Mouse (Mus musculus) c-Kit-positive CD71-positive TER-119-negative erythroid progenitor cells, embryonic 14.5 days (primary cell): Measurements from ENCODE around the gene Sdf4.
A peak's percentile ranks its signal among the peaks of the same experiment; 100 is the strongest.

ENCODE experiments used
- DNase-seq: peaks from one replicate; pipeline ENCODE4 v3.0.0-alpha.2; 2013; ENCODE audit warnings: low read depth

Sdf4 gene

GRCm38 (mm10) chr4:156008369-156008768 lies 15.7 kb downstream of the Sdf4 start:
- DNase-seq = no peak

DNA sequence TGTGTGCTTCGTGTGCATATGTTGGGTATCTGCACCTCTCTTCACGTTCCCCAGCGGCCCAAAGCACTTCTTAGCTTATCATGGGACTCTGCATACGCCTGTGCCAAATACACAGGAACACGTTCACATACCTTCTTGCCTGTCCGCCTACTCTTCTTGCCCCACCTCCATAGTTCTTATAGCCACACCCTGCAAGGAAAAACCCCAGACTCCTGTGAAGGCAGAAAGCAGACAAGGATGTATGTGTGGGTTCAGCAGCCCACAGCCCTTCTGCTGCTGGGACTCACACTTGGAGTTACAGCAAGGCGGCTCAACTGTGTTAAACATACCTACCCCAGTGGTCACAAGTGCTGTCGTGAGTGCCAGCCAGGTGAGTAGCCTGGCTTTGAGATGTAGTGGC lies 21.0 kb downstream of the Sdf4 start, which contains the start of gene Tnfrsf4:
Gene Tnfrsf4, plus strand, starts transcription at position 207 of the 400 bp plus-strand sequence.
- DNase-seq = no peak

GRCm38 (mm10) chr4:156014436-156014835 lies 21.8 kb downstream of the Sdf4 start:
- DNase-seq = no peak

DNA sequence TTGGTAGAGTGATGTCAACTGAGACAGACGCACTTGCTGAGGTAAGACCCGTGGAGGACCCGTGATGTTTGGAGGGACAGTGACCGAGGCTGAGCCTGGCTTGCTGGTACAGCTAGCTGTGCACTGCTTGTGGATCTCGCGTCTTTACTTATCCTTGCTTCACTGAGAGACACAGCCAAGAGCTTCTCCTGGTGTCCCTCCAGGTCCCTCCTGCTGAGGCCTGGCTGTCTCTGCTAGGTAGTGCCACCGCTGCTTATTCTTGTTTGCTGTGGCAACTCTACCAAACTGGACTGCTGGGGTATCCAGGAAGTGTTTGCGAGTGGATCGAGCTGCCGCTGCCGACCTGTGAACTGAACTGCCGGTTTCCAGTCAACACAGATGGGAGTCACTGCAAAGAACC lies 27.1 kb downstream of the Sdf4 start:
- DNase-seq = no peak

- DNase-seq = no peak
These were observed 28.7 kb downstream of the Sdf4 start for GRCm38 (mm10) chr4:156021381-156021780.

- DNase-seq = peak; percentile 19
These were observed 29.3 kb downstream of the Sdf4 start for GRCm38 (mm10) chr4:156021942-156022419.

GRCm38 (mm10) chr4:156023520-156023919 lies 30.8 kb downstream of the Sdf4 start:
- DNase-seq = no peak

DNA sequence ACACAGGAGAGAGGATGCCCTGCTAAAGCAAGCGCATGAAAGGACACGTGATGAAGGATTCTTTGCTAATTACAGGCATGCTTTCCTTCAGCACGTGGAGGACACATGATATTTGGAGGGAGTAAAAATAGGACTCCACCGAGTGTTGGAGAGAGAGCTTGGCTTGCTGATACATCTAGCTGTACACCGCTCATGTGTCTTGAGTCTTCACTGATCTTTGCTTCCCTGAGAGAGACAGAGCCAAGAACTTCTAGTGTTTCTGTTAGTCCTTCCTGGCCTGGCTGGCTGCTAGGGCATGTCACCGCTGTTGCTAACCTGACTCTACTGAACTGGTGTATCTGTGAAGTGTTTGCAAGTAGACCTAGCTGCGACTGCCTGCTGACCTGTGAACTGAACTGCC lies 31.5 kb downstream of the Sdf4 start:
- DNase-seq = no peak

DNA sequence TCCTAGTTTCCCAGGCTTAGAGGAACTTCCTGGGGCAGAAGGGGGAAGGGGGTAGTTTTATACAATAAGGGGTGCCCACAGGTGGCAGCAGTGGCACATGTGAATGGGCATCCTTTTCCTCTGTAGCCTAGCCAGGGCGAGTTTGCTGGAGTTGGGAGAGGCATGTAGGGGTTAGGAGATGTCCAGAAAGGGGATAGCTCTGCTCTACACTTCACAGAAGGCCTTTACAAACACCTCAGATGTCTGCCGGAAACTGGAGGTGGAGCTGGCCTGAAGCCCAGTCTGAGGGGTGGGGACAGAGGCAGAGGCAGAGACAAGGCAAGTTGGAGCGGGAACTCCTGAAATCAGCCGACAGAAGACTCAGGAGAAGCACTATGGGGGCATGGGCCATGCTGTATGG lies 33.3 kb downstream of the Sdf4 start, which contains the start of gene Tnfrsf18:
Gene Tnfrsf18, plus strand, starts transcription at position 152 of the 400 bp plus-strand sequence.
- DNase-seq = no peak

- DNase-seq = no peak
These were observed 35.9 kb downstream of the Sdf4 start for GRCm38 (mm10) chr4:156028580-156028979.

DNA sequence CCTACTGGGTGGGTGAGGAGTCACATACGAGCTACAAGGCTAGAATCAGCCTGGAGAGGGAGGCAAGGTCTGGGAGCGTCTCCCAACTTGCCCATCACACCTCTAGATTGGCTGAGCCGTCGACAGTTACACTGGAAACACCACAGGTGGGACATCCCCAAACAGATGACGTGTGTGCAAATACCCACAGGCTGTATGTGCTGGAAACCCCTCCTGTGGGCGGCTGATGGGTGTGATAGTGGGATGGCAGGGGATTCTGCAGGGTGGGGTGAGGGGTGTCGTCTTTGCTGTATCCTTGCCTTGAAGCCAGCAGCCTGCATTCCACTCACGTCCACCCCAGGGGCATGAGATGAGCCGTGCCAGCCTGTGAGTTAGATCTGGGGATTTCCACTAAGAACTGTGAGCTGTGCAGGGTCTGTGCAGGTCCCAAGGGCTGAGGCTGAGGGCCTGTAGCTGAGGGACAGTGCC lies 38.0 kb downstream of the Sdf4 start:
- DNase-seq = no peak

DNA sequence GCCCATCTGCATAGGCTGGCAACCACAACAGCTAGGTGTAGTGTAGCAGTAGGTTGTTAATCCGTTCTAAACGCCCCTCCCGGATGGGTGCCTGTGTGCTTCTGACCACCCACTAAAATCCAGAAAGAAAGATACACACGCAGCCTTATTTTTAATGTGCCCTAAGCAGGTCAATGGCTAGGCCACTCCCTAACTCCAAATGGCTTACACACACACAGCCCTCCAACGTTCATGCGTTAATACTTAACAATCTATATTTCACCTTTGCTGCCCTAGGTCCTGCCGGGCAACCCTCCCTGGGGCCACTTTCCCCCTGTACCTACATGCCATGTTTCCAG lies 38.6 kb downstream of the Sdf4 start:
- DNase-seq = no peak

- no peak for DNase-seq
These were observed 39.1 kb downstream of the Sdf4 start for GRCm38 (mm10) chr4:156031593-156032391.

DNA sequence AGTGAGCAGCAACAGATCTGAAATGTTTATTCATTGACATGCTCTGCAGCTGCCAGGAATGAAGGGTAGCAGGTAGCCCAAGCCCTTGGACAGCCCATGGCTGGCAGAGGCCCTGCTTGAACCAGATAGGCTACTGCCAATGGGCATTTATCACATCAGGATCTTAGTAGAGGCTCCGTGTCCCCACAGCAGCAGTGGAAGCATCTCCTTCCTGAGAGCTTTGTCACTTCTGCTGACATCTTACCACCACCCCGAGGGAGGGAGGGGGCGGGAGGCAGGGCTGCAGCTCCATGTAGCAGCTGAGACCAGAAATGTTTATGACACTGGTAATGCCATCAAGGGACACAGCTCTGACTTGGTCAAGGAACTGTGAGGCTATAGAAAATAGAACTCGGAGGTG lies 40.2 kb downstream of the Sdf4 start:
- no peak for DNase-seq

DNA sequence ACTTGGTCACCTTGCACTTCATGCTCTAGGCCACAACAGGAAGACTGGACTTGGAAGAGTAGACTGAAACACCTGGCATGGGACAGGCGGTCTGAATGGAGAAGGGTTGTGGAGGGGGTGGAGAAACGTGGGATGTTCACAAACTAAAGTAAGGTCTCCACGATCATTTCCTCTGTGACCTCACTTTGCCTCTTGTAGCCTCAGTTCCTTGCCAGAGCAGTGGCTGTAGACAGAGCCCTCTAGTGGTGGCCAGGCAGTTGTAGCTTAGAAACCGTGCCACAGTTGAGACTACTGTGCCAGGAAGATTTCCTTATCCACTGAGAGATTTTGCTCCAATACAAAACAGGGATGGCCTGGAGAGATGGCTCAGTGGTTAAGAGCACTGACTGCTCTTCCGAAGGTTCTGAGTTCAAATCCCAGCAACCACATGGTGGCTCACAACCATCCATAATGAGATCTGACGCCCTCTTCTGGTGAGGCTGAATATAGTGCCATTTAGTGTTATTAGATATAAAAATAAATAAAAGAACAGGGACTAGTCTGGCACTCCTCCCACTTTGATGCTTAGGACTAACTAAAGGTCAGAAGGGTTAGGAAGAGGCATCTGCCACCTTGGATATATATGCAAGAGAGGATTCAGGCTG lies 40.9 kb downstream of the Sdf4 start:
- peak; percentile 35 for DNase-seq

DNA sequence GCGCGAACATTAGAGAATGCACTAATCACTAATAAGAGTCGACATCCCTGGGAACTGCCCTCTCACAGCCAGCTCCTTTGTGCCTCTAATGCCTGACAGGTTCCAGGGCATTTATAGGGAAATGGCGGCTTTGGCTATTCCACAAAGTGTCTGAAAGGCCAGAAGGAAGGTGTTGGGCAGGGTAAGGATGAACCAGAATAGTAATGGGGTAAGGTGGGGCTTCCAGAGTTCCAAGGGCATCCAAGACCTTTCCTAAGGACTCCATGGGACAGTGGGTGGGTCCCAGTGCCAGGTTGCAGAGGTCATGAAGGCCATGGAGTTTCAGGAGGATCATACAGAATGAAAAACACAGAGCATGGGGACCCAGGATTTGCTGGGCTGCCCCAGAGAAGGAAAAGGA lies 41.6 kb downstream of the Sdf4 start:
- no peak for DNase-seq

DNA sequence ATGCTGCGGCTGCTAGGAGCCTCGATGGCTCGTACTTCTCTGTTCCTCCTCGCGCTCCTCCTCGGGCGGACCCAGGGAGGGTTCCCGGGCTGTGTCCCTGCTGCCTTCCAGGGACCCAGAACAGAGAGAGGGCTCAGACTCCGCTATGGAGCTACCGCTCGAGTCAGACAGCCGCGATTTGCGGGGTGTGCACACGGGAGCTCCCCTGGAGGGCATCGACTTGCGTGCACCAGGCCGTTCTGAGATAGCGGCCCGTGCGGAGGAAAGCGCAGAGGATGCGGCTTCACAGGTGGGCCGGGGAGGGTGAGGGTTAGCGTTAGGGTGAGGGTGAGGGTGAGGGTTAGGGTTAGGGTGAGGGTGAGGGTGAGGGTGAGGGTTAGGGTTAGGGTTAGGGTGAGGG lies 42.2 kb downstream of the Sdf4 start:
- no peak for DNase-seq

DNA sequence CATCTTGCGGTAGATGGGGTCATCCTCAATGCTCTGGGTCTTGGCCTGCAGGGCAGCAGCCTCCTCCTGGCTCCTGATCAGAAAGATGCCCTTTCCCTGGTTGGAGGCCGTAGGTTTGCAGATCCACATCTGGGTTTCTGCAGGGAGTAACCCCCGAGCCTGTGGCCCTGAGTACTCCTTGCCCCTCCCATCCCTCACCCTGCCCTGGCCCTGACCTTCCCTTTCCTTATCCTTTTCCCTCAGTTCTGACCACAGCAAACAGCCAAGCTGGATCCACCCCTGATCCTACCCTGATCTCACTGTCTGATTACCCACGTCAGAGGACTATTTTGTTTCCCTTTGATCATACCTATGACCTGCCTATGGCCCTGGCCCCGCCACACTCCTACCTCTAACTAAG lies 52.1 kb downstream of the Sdf4 start:
- no peak for DNase-seq

- DNase-seq = no peak
These were observed 57.1 kb downstream of the Sdf4 start for GRCm38 (mm10) chr4:156049779-156050178.

- DNase-seq = no peak
These were observed 57.8 kb downstream of the Sdf4 start for GRCm38 (mm10) chr4:156050391-156050980.

GRCm38 (mm10) chr4:156053113-156053512 lies 60.4 kb downstream of the Sdf4 start:
- DNase-seq = no peak

DNA sequence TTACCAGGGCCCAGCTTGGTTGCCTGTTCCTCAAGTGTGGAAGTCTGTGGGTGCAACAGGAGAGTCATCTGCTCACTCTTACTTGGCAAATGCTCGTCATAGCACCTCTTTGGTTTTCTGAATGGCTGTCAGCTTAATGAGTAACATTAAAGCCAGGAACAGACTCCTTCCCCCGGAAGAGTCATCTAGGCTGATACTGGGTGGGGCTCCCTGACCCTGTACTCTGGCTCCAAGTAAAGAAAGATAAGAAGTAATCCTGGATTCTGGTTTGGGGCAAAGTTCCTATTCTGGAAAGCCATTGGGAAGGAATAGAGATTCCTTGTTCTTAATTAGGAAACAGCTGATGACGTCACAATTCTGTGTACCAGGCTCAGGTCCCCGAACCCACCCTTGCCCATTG lies 61.5 kb downstream of the Sdf4 start:
- DNase-seq = no peak

DNA sequence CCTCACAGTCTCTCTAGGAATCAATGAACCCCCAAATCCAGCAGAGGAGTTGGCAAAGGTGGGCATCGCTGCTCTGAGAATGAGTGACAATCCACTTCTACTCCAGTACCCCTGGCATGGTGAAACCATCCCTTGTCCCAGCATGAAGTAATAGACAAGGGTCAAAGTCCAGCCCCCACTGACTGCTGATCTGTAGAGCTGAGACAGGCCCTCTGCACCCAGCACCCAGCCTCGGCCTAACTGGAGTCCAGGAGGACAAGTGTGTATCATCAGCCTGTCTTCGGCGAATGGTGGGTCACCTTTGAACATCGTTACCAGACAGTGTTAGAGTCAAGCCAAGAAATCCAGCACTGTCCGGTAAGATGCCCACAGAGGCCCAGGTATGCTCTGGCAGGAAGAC lies 61.9 kb downstream of the Sdf4 start:
- no peak for DNase-seq
